Mouse (Mus musculus): ENCODE data around the gene Cnga4. TPM values are rescaled to one million over a fixed set of nuclear protein-coding genes. Genes with fewer than 3 reads are reported as not detected.
"Not testable (repeated sequence)": the region's sequence is repeated elsewhere in the genome, so short reads cannot be mapped to it uniquely, and the experiment has no call there.

The Cnga4 gene
- polyA plus RNA-seq, 1 experiment from 2014 or later, result not detected

GRCm38 (mm10) chr7:105445076-105445475 is 40.7 kb downstream of the Cnga4 start:
- no peak overlapping the region for H3K27ac ChIP-seq (replicated peaks; ENCODE audit: low read depth, low read length)
- H3K9ac ChIP-seq (ENCODE audit: low read length), result no peak overlapping the region
- no peak overlapping the region for H3K4me2 ChIP-seq (ENCODE audit: low read depth, severe bottlenecking)
- no peak for ATAC-seq (ENCODE audit: insufficient number of reproducible peaks, low FRiP score, low TSS enrichment, low read depth)
- H3K27me3 ChIP-seq (ENCODE audit: control insufficient read depth, insufficient read depth, low read length), result no peaks in the 10 kb centered on the region
- 81% methylated on average over 3 of the region's 3 CpGs for WGBS
- no peak overlapping the region for H3K4me3 ChIP-seq (ENCODE audit: low read depth, low read length)
- no peaks in the 10 kb centered on the region for H3K9me3 ChIP-seq (ENCODE audit: control insufficient read depth, low read length)
- H3K4me1 ChIP-seq (ENCODE audit: control insufficient read depth, insufficient read depth, low read length), result no peaks in the 10 kb centered on the region
- no peaks in the 10 kb centered on the region for H3K36me3 ChIP-seq (ENCODE audit: control insufficient read depth, insufficient read depth, low read length)
- no peak for DNase-seq (ENCODE audit: low spot score)

DNA sequence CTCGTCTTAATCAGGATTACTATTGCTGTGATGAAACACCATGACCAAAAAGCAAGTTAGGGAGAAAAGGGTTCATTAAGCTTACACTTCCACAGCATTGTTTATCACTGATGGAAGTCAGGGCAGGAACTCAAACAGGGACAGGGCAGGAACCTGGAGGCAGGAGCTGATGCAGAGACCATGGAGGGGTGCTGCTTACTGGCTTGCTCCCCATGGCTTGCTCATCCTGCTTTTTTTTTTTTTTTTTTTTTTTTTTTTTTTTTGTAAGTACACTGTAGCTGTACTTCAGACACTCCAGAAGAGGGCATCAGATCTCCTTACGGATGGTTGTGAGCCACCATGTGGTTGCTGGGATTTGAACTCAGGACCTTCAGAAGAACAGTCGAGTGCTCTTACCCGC is 49.0 kb downstream of the Cnga4 start:
- not testable (repeated sequence) for H3K4me3 ChIP-seq (ENCODE audit: low read depth, low read length); H3K27ac ChIP-seq (replicated peaks; ENCODE audit: low read depth, low read length)
- WGBS, result 97% methylated on average over 4 of the region's 4 CpGs

More for the DNA sequence above, 49.0 kb downstream of the Cnga4 start:
- H3K4me2 ChIP-seq (ENCODE audit: low read depth, severe bottlenecking); DNase-seq (ENCODE audit: low spot score); H3K9ac ChIP-seq (ENCODE audit: low read length); H3K4me1 ChIP-seq (ENCODE audit: control insufficient read depth, insufficient read depth, low read length); H3K9me3 ChIP-seq (ENCODE audit: control insufficient read depth, low read length); H3K27me3 ChIP-seq (ENCODE audit: control insufficient read depth, insufficient read depth, low read length); H3K36me3 ChIP-seq (ENCODE audit: control insufficient read depth, insufficient read depth, low read length); ATAC-seq (ENCODE audit: insufficient number of reproducible peaks, low FRiP score, low TSS enrichment, low read depth): not testable (repeated sequence)

Other genes with a start within 250 kb of the Cnga4 start
- not detected in 2 replicates for gene Olfr684, start 240.9 kb upstream of the Cnga4 start, polyA plus RNA-seq (2014; fragmentation: Nextera tagmentation; extraction: Ambion mirVana)
- gene Olfr685, start 218.6 kb upstream of the Cnga4 start, polyA plus RNA-seq (2014; fragmentation: Nextera tagmentation; extraction: Ambion mirVana), result not detected in 2 replicates
- not detected in 2 replicates for gene Olfr686, start 197.1 kb upstream of the Cnga4 start, polyA plus RNA-seq (2014; fragmentation: Nextera tagmentation; extraction: Ambion mirVana)
- gene Olfr688, start 116.5 kb upstream of the Cnga4 start, polyA plus RNA-seq (2014; fragmentation: Nextera tagmentation; extraction: Ambion mirVana), result not detected in 2 replicates
- not detected in 2 replicates for gene Olfr689, start 93.4 kb upstream of the Cnga4 start, polyA plus RNA-seq (2014; fragmentation: Nextera tagmentation; extraction: Ambion mirVana)
- not detected in 2 replicates for gene Olfr690, start 70.5 kb upstream of the Cnga4 start, polyA plus RNA-seq (2014; fragmentation: Nextera tagmentation; extraction: Ambion mirVana)
- not detected in 2 replicates for gene Olfr691, start 62.3 kb upstream of the Cnga4 start, polyA plus RNA-seq (2014; fragmentation: Nextera tagmentation; extraction: Ambion mirVana)
- gene Olfr692, start 36.3 kb upstream of the Cnga4 start, polyA plus RNA-seq (2014; fragmentation: Nextera tagmentation; extraction: Ambion mirVana), result not detected in 2 replicates
- gene Gm5901, start 29.5 kb upstream of the Cnga4 start, polyA plus RNA-seq (2014; fragmentation: Nextera tagmentation; extraction: Ambion mirVana), result not detected in 2 replicates
- 36.6 and 37.3 TPM in 2 replicates for gene Fam160a2, start 4.5 kb upstream of the Cnga4 start, polyA plus RNA-seq (2014; fragmentation: Nextera tagmentation; extraction: Ambion mirVana)
- gene Cckbr, start 21.2 kb downstream of the Cnga4 start, polyA plus RNA-seq (2014; fragmentation: Nextera tagmentation; extraction: Ambion mirVana), result not detected in 2 replicates
- gene Cavin3, start 77.7 kb downstream of the Cnga4 start, polyA plus RNA-seq (2014; fragmentation: Nextera tagmentation; extraction: Ambion mirVana), result 21.0 and 21.1 TPM in 2 replicates
- gene Smpd1, start 149.8 kb downstream of the Cnga4 start, polyA plus RNA-seq (2014; fragmentation: Nextera tagmentation; extraction: Ambion mirVana), result 31.6 and 32.6 TPM in 2 replicates
- gene Apbb1, start 177.1 kb downstream of the Cnga4 start, polyA plus RNA-seq (2014; fragmentation: Nextera tagmentation; extraction: Ambion mirVana), result 54.5 and 60.1 TPM in 2 replicates
- 0.13 TPM in 1 of 2 replicates, not detected in the other for gene Hpx, start 195.6 kb downstream of the Cnga4 start, polyA plus RNA-seq (2014; fragmentation: Nextera tagmentation; extraction: Ambion mirVana)
- 22.7 and 25.8 TPM in 2 replicates for gene Trim3, start 229.0 kb downstream of the Cnga4 start, polyA plus RNA-seq (2014; fragmentation: Nextera tagmentation; extraction: Ambion mirVana)
- 160 and 166 TPM in 2 replicates for gene Timm10b, start 235.5 kb downstream of the Cnga4 start, polyA plus RNA-seq (2014; fragmentation: Nextera tagmentation; extraction: Ambion mirVana)
- gene Arfip2, start 235.8 kb downstream of the Cnga4 start, polyA plus RNA-seq (2014; fragmentation: Nextera tagmentation; extraction: Ambion mirVana), result 72.6 and 80.0 TPM in 2 replicates
- gene Gm45799, start 236.0 kb downstream of the Cnga4 start, polyA plus RNA-seq (2014; fragmentation: Nextera tagmentation; extraction: Ambion mirVana), result 15.1 and 16.0 TPM in 2 replicates
- 0.62 and 1.2 TPM in 2 replicates for gene Dnhd1, start 246.3 kb downstream of the Cnga4 start, polyA plus RNA-seq (2014; fragmentation: Nextera tagmentation; extraction: Ambion mirVana)

Data from limb, embryonic 11.5 days (tissue).